Mouse (Mus musculus): Measurements from ENCODE around the gene Surf6. TPM values are rescaled to one million over a fixed set of nuclear protein-coding genes. Genes with fewer than 3 reads are reported as not detected.

The Surf6 gene
- polyA plus RNA-seq, 2 experiments = 15.3 to 23.6 TPM

DNA sequence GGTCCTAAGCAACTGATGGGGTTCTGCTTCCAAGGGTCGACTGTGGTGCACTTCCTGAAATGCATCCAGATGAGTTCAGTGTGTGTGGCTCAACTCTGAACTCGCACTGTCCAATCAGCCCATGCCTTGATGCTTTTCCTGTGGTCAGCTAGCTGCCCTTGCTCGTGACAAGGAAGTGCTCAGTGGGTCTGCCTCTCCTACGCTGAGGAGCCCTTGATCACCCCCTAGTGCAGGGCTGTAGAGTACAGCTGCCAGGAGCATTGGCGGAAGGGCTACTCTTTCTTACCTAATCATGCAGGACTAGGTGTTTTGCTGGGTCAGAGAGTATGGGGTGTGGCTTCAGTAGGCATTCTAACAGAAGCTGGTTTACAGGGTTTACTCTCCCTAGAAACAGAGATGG is 38.9 kb upstream of the Surf6 start:
- no peak for DNase-seq (ENCODE audit: low spot score)
- 56% methylated on average over 5 of the region's 5 CpGs for WGBS
- Histone ChIP-seq H3K27ac (replicated peaks; ENCODE audit: low read depth, low read length) (no peak overlapping the region), H3K4me3 (replicated peaks; ENCODE audit: low read length) (no peak overlapping the region), H3K9ac (ENCODE audit: low read depth, low read length, severe bottlenecking) (no peak overlapping the region), H3K36me3 (ENCODE audit: control insufficient read depth, insufficient read depth, low read length) (no peaks in the 10 kb centered on the region), H3K9me3 (ENCODE audit: control insufficient read depth, low read length) (no peaks in the 10 kb centered on the region), H3K4me1 (ENCODE audit: control insufficient read depth, insufficient read depth, low read length) (no peaks in the 10 kb centered on the region), H3K4me2 (replicated peaks; ENCODE audit: low read depth, low read length, severe bottlenecking) (no peak overlapping the region), H3K27me3 (ENCODE audit: control insufficient read depth, insufficient read depth, low read length) (no peaks in the 10 kb centered on the region)
- no peak for ATAC-seq (ENCODE audit: low FRiP score, low read depth)
- no peak for TF ChIP-seq POLR2A (IDR thresholded peaks at IDR 0.05; ENCODE audit: borderline replicate concordance, extremely low read depth, insufficient read depth, insufficient read length)

DNA sequence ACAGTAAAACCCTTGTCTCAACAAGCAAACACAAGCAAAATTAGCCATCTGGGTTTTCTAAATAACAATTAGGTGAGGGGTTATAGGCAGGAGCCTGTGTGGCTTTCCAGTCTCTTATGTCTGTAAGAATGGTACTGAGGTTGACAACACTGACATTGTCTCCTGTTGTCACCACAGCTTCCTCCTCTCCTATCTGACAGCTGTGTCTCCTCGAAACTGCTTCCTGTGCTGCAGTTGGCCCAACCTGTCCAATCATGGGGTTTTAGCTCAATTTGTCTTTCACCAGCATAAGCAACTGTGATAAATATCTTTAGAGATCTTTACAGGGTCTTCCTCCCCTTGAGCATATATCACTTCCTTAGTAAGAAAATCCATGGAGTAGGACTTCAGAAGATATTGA is 33.7 kb upstream of the Surf6 start:
- no peak for TF ChIP-seq POLR2A (IDR thresholded peaks at IDR 0.05; ENCODE audit: borderline replicate concordance, extremely low read depth, insufficient read depth, insufficient read length)
- no peak for DNase-seq (ENCODE audit: low spot score)
- Histone ChIP-seq H3K27ac (replicated peaks; ENCODE audit: low read depth, low read length) (no peak overlapping the region), H3K4me1 (ENCODE audit: control insufficient read depth, insufficient read depth, low read length) (peaks cover 9% of the 10 kb centered on the region), H3K9me3 (ENCODE audit: control insufficient read depth, low read length) (no peaks in the 10 kb centered on the region), H3K9ac (ENCODE audit: low read depth, low read length, severe bottlenecking) (no peak overlapping the region), H3K36me3 (ENCODE audit: control insufficient read depth, insufficient read depth, low read length) (peaks cover 4% of the 10 kb centered on the region; the same call in 1 of the 2 replicates), H3K4me3 (replicated peaks; ENCODE audit: low read length) (no peak overlapping the region), H3K27me3 (ENCODE audit: control insufficient read depth, insufficient read depth, low read length) (no peaks in the 10 kb centered on the region), H3K4me2 (replicated peaks; ENCODE audit: low read depth, low read length, severe bottlenecking) (no peak overlapping the region)
- WGBS = 53% methylated on average over 1 of the region's 1 CpGs
- ATAC-seq (ENCODE audit: low FRiP score, low read depth) = no peak

DNA sequence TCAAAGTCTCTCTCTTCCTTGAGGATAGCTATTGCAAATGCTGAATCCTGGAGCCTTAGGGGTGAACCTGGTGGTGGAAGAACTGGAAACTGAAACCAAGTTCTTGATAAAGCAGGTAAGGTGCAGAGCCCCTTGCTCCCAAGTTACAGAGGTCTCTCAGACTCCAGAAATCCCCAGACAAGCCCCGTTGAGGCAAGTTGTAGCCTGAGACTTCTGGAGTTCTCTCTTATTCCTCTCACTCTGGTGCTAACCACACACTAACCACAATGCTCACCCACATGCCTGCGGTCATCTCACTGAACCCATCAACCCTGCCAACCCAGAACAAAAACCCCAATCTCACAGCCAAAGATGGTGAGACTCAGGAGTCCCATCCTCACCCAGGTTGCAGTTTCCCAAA is 32.6 kb upstream of the Surf6 start:
- Histone ChIP-seq H3K36me3 (ENCODE audit: control insufficient read depth, insufficient read depth, low read length) (peaks cover 16% of the 10 kb centered on the region), H3K4me2 (replicated peaks; ENCODE audit: low read depth, low read length, severe bottlenecking) (no peak overlapping the region), H3K4me1 (ENCODE audit: control insufficient read depth, insufficient read depth, low read length) (peaks cover 20% of the 10 kb centered on the region), H3K27me3 (ENCODE audit: control insufficient read depth, insufficient read depth, low read length) (no peaks in the 10 kb centered on the region), H3K4me3 (replicated peaks; ENCODE audit: low read length) (no peak overlapping the region), H3K9ac (ENCODE audit: low read depth, low read length, severe bottlenecking) (no peak overlapping the region), H3K9me3 (ENCODE audit: control insufficient read depth, low read length) (no peaks in the 10 kb centered on the region), H3K27ac (replicated peaks; ENCODE audit: low read depth, low read length) (no peak overlapping the region)
- ATAC-seq (ENCODE audit: low FRiP score, low read depth) = no peak
- no peak for TF ChIP-seq POLR2A (IDR thresholded peaks at IDR 0.05; ENCODE audit: borderline replicate concordance, extremely low read depth, insufficient read depth, insufficient read length)
- DNase-seq (ENCODE audit: low spot score) = no peak
- 94% methylated on average over 2 of the region's 2 CpGs for WGBS

DNA sequence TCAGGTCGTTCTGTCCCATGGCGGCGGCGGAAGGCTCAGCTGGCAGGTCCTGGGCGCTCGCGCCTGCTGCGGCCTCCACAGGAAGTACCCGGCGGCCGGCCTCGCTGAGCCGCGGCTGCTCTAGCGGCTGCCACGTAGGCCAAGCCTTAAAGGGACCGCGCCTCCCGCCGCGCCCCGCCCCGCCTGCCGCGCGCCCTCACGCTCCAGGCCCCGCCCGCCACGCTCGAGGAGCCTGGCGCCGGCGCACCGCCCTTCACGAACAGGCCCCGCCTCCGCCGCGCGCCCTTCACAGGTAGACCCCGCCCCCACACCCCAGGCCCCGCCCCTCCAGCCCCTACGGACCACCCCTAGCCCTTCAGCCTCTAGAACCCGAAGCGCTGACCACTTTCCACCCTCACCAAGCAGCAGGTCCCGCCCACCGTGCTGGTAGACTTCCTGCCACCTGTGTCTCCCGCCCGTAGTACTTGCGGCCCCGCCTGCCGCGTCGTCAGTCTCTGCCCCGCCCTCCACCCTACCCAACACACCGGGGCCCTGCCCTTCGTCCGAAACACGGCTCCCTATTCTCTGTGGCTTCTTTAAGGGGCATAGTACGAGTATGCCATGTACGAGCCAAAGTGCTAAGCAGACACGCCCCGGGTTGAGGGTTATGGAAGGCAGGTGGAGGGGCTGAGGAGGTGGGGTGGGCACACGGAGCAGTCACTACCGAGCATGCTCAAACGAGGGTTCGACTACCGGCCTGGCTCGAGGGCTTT is 30.8 kb upstream of the Surf6 start, which contains the start of the genes Surf4 and Stkld1:
Gene Surf4 (minus strand): TSS at position 625 of the 752 bp plus-strand sequence.
Gene Stkld1 (plus strand): TSS at position 744 of the 752 bp plus-strand sequence.
- Histone ChIP-seq H3K36me3 (ENCODE audit: control insufficient read depth, insufficient read depth, low read length) (peaks cover 34% of the 10 kb centered on the region), H3K9me3 (ENCODE audit: control insufficient read depth, low read length) (no peaks in the 10 kb centered on the region), H3K9ac (ENCODE audit: low read depth, low read length, severe bottlenecking) (peak within 1 kb of the TSS; percentile 97), H3K4me1 (ENCODE audit: control insufficient read depth, insufficient read depth, low read length) (peaks cover 26% of the 10 kb centered on the region), H3K4me2 (replicated peaks; ENCODE audit: low read depth, low read length, severe bottlenecking) (peak within 1 kb of the TSS; percentile 57), H3K27me3 (ENCODE audit: control insufficient read depth, insufficient read depth, low read length) (no peaks in the 10 kb centered on the region), H3K27ac (replicated peaks; ENCODE audit: low read depth, low read length) (peak within 1 kb of the TSS; percentile 93), H3K4me3 (replicated peaks; ENCODE audit: low read length) (peak within 1 kb of the TSS; percentile 93)
- ATAC-seq (ENCODE audit: low FRiP score, low read depth) (peak; percentile 96), DNase-seq (ENCODE audit: low spot score) (peak; percentile 95)
- TF ChIP-seq POLR2A (IDR thresholded peaks at IDR 0.05; ENCODE audit: borderline replicate concordance, extremely low read depth, insufficient read depth, insufficient read length) = peak; percentile 95
- under 1% methylated on average over 50 of the region's 70 CpGs for WGBS

DNA sequence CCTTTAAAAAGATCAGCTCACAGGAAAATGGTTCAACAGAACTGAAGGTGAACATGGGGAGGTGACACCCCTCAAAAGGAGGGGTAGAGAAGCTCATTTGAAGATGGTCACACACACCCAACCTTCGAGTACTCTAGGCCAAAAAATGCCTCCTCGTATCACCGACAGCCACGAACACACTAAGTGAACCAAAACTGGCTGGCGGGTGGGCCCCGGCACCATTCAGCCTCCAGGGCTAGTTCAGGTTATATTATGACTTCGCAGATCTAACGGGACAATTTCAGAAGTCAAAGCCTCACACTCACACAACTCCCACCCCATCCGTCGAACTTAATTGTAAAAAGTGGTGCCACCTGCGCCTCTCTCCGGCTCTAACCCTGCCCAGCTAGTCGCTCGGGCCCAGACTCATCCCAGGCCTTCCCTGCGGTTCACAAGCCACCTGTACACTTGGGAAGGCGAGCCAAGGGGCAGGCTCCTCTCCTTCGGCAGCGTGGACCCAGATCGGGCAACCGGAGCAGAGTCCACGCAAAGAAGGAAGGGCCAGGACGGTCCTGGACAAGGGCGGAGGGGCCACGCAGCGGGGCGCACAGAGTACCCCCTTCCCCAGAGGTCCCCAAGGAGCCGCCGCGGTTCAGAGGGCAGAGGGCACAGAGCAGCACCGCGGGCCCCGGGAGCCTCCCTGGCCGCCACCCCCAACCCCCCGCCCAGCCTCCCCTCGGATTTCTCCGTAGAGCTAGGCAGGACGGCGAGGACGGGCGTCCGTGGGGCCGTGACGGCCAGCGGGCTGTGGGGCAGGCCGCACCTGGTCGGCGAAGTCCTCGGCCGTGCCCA is 30.0 kb upstream of the Surf6 start:
- peak overlapping the region; percentile 97 for H3K9ac ChIP-seq (ENCODE audit: low read depth, low read length, severe bottlenecking)
- H3K27me3 ChIP-seq (ENCODE audit: control insufficient read depth, insufficient read depth, low read length) = no peaks in the 10 kb centered on the region
- peak overlapping the region; percentile 93 for H3K27ac ChIP-seq (replicated peaks; ENCODE audit: low read depth, low read length)
- H3K4me3 ChIP-seq (replicated peaks; ENCODE audit: low read length) = peak overlapping the region; percentile 93
- H3K36me3 ChIP-seq (ENCODE audit: control insufficient read depth, insufficient read depth, low read length) = peaks cover 42% of the 10 kb centered on the region
- 2% methylated on average over 43 of the region's 49 CpGs for WGBS
- peaks cover 26% of the 10 kb centered on the region for H3K4me1 ChIP-seq (ENCODE audit: control insufficient read depth, insufficient read depth, low read length)
- DNase-seq (ENCODE audit: low spot score) (no peak), ATAC-seq (ENCODE audit: low FRiP score, low read depth) (peak; percentile 44; the same call in 1 of the 2 replicates)
- no peak for TF ChIP-seq POLR2A (IDR thresholded peaks at IDR 0.05; ENCODE audit: borderline replicate concordance, extremely low read depth, insufficient read depth, insufficient read length)
- H3K4me2 ChIP-seq (replicated peaks; ENCODE audit: low read depth, low read length, severe bottlenecking) = peak overlapping the region; percentile 57
- no peaks in the 10 kb centered on the region for H3K9me3 ChIP-seq (ENCODE audit: control insufficient read depth, low read length)
